Mouse (Mus musculus) stomach, embryonic 14.5 days (tissue): ENCODE measurements around the gene Pkig. TPM values are rescaled to one million over a fixed set of nuclear protein-coding genes. Genes with fewer than 3 reads are reported as not detected.

ENCODE experiments used
- ATAC-seq: fragments of 200-750 bp; cut with Nextera tagmentation; 2 replicates; pipeline ENCODE4 v1.8.0; 2017; ENCODE audit warnings: low read depth, moderate TSS enrichment; ENCODE audit not compliant: insufficient number of reproducible peaks, insufficient read depth, low FRiP score
- H3K27ac ChIP-seq: fragments of 300-500 bp; sonication (generic); 2 replicates; pipeline ENCODE4 v1.5.1; 2014; ENCODE audit warnings: mild to moderate bottlenecking, low read length, moderate library complexity, mixed read lengths
- H3K27me3 ChIP-seq: fragments of 300-500 bp; sonication (generic); 2 replicates; pipeline ENCODE4 v1.6.1; 2014; ENCODE audit warnings: low read length, control low read depth, mixed read lengths; ENCODE audit not compliant: control insufficient read depth, insufficient read depth
- H3K36me3 ChIP-seq: fragments of 300-500 bp; sonication (generic); 2 replicates; pipeline ENCODE4 v1.6.1; 2014; ENCODE audit warnings: mild to moderate bottlenecking, control low read depth, low read length, moderate library complexity, mixed read lengths; ENCODE audit not compliant: control insufficient read depth, insufficient read depth
- H3K4me1 ChIP-seq: fragments of 300-500 bp; sonication (generic); 2 replicates; pipeline ENCODE4 v1.6.1; 2014; ENCODE audit warnings: low read length, control low read depth, mixed read lengths; ENCODE audit not compliant: control insufficient read depth, insufficient read depth
- H3K4me2 ChIP-seq: fragments of 300-500 bp; sonication (generic); replicated peaks from 2 replicates; pipeline ENCODE4 v1.6.1; 2014; ENCODE audit warnings: low read depth, low read length, control low read depth
- H3K4me3 ChIP-seq: fragments of 300-500 bp; sonication (generic); 2 replicates; pipeline ENCODE4 v1.5.1; 2014; ENCODE audit warnings: low read depth, low read length, control low read depth
- H3K9ac ChIP-seq: fragments of 300-500 bp; sonication (generic); replicated peaks from 2 replicates; pipeline ENCODE4 v1.6.1; 2014; ENCODE audit warnings: low read depth, mild to moderate bottlenecking, control low read depth, low read length, moderate library complexity, mixed read lengths
- H3K9me3 ChIP-seq: fragments of 300-500 bp; sonication (generic); 2 replicates; pipeline ENCODE4 v1.6.1; 2016; ENCODE audit warnings: low read depth, low read length, control low read depth; ENCODE audit not compliant: control insufficient read depth
- WGBS: fragments of 180-500 bp; shearing (Covaris S2); extraction: QIAGEN DNeasy Blood & Tissue Kit; methylation state at CpG from one replicate; pipeline ENCODE4 v1.1.7; 2014; 5-methylcytosine and 5-hydroxymethylcytosine counted together
- polyA plus RNA-seq: library from polyadenylated mRNA; unstranded; fragments of >200 nt; fragmentation: Nextera tagmentation; extraction: Ambion mirVana; gene quantifications from 2 replicates; pipeline ENCODE4 v1.2.1, GENCODE M21; 2014

The Pkig gene
- polyA plus RNA-seq, 1 experiment from 2014 or later = 105 TPM

- H3K4me1 ChIP-seq = peaks cover 15% of the 10 kb centered on the region; the same call in 1 of the 2 replicates
- ATAC-seq = no peak
- no peak overlapping the region for H3K27ac ChIP-seq
- no peak overlapping the region for H3K4me3 ChIP-seq
- H3K27me3 ChIP-seq = no peaks in the 10 kb centered on the region
- no peak overlapping the region for H3K4me2 ChIP-seq
- WGBS = 73% methylated on average over 7 of the region's 7 CpGs
- H3K36me3 ChIP-seq = no peaks in the 10 kb centered on the region; the same call in 1 of the 2 replicates
- no peak overlapping the region for H3K9ac ChIP-seq
- no peaks in the 10 kb centered on the region for H3K9me3 ChIP-seq
Measured at GRCm38 (mm10) chr2:163702431-163702830, 44.2 kb downstream of the Pkig start.

- WGBS = 74% methylated on average over 5 of the region's 5 CpGs
- no peak overlapping the region for H3K4me3 ChIP-seq
- H3K27me3 ChIP-seq = no peaks in the 10 kb centered on the region
- H3K9ac ChIP-seq = no peak overlapping the region
- ATAC-seq = no peak
- H3K27ac ChIP-seq = no peak overlapping the region
- no peaks in the 10 kb centered on the region; the same call in 1 of the 2 replicates for H3K36me3 ChIP-seq
- H3K4me2 ChIP-seq = no peak overlapping the region
- no peaks in the 10 kb centered on the region for H3K9me3 ChIP-seq
- H3K4me1 ChIP-seq = peaks cover 11% of the 10 kb centered on the region; the same call in 1 of the 2 replicates
Measured at GRCm38 (mm10) chr2:163702921-163703320, 44.7 kb downstream of the Pkig start.

DNA sequence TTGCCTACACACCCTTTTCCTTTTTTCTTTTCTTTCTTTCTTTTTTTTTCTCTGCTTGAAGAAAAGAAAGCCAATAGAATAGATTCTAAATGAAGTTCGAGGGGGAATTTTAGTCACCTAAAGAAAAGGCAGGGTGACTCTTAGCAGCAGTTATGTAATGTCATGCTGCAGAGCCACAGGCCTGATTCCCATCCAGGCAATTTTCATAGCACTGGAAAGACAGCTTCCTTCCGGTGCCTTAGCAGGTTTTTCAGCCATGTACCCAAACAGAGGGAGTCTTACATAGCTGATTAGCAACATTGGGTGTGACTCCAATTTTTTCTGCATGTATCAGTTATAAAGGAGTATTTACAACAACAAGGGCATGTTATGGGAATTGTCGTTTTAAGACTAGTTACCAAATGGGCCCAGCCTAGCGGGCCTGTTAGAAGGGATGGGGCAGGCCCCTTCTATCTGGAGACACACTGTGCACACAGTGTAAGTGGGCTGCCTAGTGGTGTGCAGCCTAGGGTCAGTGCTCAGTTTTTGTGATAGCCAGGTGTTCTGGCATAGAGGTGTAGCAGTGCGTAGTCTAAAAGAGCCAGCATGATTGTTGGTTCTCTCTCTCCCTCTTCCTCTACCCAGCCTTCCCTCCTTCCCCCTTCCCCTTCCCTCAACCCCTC is 45.5 kb downstream of the Pkig start:
- WGBS = 91% methylated on average over 5 of the region's 5 CpGs
- ATAC-seq = no peak

GRCm38 (mm10) chr2:163708321-163708720 is 50.1 kb downstream of the Pkig start:
- WGBS = 82% methylated on average over 5 of the region's 5 CpGs
- Histone ChIP-seq H3K9ac (no peak overlapping the region), H3K36me3 (no peaks in the 10 kb centered on the region; the same call in 1 of the 2 replicates), H3K27ac (no peak overlapping the region), H3K27me3 (no peaks in the 10 kb centered on the region), H3K9me3 (no peaks in the 10 kb centered on the region), H3K4me2 (no peak overlapping the region), H3K4me1 (no peaks in the 10 kb centered on the region), H3K4me3 (no peak overlapping the region)
- ATAC-seq = no peak

More for the DNA sequence above, 45.5 kb downstream of the Pkig start:
- Histone ChIP-seq H3K9me3 (no peaks in the 10 kb centered on the region), H3K4me3 (no peak overlapping the region), H3K27ac (no peak overlapping the region), H3K9ac (no peak overlapping the region), H3K27me3 (no peaks in the 10 kb centered on the region), H3K4me2 (no peak overlapping the region), H3K4me1 (peaks cover 3% of the 10 kb centered on the region; the same call in 1 of the 2 replicates), H3K36me3 (no peaks in the 10 kb centered on the region; the same call in 1 of the 2 replicates)

GRCm38 (mm10) chr2:163708763-163709250 is 50.6 kb downstream of the Pkig start:
- Histone ChIP-seq H3K9me3 (no peaks in the 10 kb centered on the region), H3K27me3 (no peaks in the 10 kb centered on the region), H3K27ac (no peak overlapping the region), H3K4me2 (no peak overlapping the region), H3K4me1 (no peaks in the 10 kb centered on the region), H3K4me3 (no peak overlapping the region), H3K36me3 (no peaks in the 10 kb centered on the region; the same call in 1 of the 2 replicates), H3K9ac (no peak overlapping the region)
- ATAC-seq = no peak
- 86% methylated on average over 6 of the region's 6 CpGs for WGBS

DNA sequence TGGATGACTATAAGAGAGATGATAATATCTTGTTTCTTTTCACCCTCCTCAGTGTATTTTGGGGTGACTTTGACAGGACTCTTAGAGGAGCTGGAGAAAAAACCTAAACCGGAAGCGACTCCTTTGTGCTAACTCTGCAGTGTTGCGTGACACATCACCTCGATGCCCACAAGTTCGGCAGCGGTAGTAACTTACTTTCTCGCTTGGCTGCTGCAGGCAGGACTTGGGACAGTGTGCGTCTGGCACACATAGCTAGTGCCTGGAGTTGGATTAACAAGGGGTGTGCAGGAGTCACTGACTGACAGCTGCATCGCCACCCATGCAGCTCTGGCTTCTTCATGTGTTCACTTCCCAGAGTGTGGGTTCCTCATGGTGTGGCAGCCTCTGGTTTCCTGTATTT is 51.8 kb downstream of the Pkig start:
- WGBS = 95% methylated on average over 9 of the region's 9 CpGs
- Histone ChIP-seq H3K4me2 (no peak overlapping the region), H3K27me3 (no peaks in the 10 kb centered on the region), H3K36me3 (no peaks in the 10 kb centered on the region; the same call in 1 of the 2 replicates), H3K4me3 (no peak overlapping the region), H3K27ac (no peak overlapping the region), H3K9me3 (no peaks in the 10 kb centered on the region), H3K9ac (no peak overlapping the region), H3K4me1 (no peaks in the 10 kb centered on the region)
- ATAC-seq = no peak

DNA sequence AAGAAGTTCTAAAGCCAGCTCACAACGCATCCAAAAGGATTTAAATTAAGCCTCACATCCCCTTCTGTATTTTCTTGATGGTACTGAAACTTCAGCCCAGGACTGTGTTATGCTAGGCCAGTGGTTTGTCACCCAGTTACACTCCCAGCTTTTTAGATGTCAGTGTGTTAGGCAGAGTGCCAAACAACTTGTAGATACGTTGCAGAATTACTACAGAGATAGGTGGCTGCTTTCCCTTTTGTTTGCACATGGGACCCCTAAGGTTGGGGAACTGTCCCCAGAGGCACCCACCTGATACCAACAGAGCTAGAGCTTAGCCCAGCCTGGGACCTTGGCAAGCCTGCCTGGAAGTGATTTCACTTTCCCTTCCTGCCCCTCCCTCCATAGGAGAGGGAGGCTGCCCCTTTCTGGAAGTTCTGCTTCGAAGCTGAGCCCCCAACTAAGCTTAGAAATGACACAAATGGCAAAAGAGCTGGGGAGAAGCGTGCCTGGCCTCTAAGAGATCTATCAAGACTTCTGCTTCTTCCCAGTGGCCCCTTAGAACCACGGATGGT is 52.5 kb downstream of the Pkig start:
- ATAC-seq = no peak
- WGBS = 76% methylated on average over 5 of the region's 5 CpGs
- Histone ChIP-seq H3K9ac (no peak overlapping the region), H3K36me3 (no peaks in the 10 kb centered on the region), H3K4me2 (no peak overlapping the region), H3K4me1 (no peaks in the 10 kb centered on the region), H3K4me3 (no peak overlapping the region), H3K9me3 (no peaks in the 10 kb centered on the region), H3K27me3 (no peaks in the 10 kb centered on the region), H3K27ac (no peak overlapping the region)

GRCm38 (mm10) chr2:163711368-163711868 is 53.2 kb downstream of the Pkig start:
- no peak overlapping the region for H3K4me3 ChIP-seq
- H3K36me3 ChIP-seq = no peaks in the 10 kb centered on the region
- H3K27ac ChIP-seq = no peak overlapping the region; the same call in 1 of the 2 replicates
- ATAC-seq = no peak
- H3K9me3 ChIP-seq = no peaks in the 10 kb centered on the region
- no peaks in the 10 kb centered on the region for H3K27me3 ChIP-seq
- H3K4me1 ChIP-seq = no peaks in the 10 kb centered on the region
- H3K9ac ChIP-seq = no peak overlapping the region
- WGBS = 88% methylated on average over 8 of the region's 8 CpGs
- H3K4me2 ChIP-seq = no peak overlapping the region
